Mouse (Mus musculus): ENCODE measurements around the gene Tmem214.

GRCm38 (mm10) chr5:30839731-30840130 lies 28.1 kb upstream of the Tmem214 start:
- TF ChIP-seq CTCF (conservative IDR thresholded peaks at IDR 0.05; ENCODE audit: insufficient read depth, insufficient read length, low read depth, low read length) (no peak), POLR2A (IDR thresholded peaks at IDR 0.05; ENCODE audit: low read depth, low read length) (no peak)
